Mouse (Mus musculus): ENCODE results near the gene Tex52. TPM values are rescaled to one million over a fixed set of nuclear protein-coding genes. Genes with fewer than 3 reads are reported as not detected.

Gene Tex52
- total and polyA plus RNA-seq, 3 experiments: 0.07 TPM; not detected in 2

- Histone ChIP-seq H3K4me3 (ENCODE audit: control insufficient read depth in 1 of 2, insufficient read depth in 1 of 2, low read depth in 2 of 2, low read length in 2 of 2) (peak within 1 kb of the TSS; percentile 68 to 70), H3K9me3 (replicated peaks; ENCODE audit: insufficient read depth, low read length) (no peaks in the 10 kb centered on the region; the same call in 1 of the 2 replicates), H3K36me3 (ENCODE audit: control insufficient read depth in 1 of 2, insufficient read depth in 2 of 2, low read length in 2 of 2) (peaks cover 6 to 10% of the 10 kb centered on the region in 2 experiments; a peak in 2 of 4 replicates), H3K9ac (ENCODE audit: control insufficient read depth, low read depth, low read length, poor library complexity, severe bottlenecking) (peak within 1 kb of the TSS; percentile 86), H3K27ac (ENCODE audit: control insufficient read depth, low read depth, low read length) (peak within 1 kb of the TSS; percentile 98), H3K4me1 (ENCODE audit: control insufficient read depth in 1 of 2, insufficient read depth in 2 of 2, low read length in 2 of 2) (peaks cover 5 to 6% of the 10 kb centered on the region in 2 experiments), H3K27me3 (ENCODE audit: control insufficient read depth in 1 of 2, insufficient read depth in 2 of 2, low read length in 2 of 2) (no peaks in the 10 kb centered on the region), H3K79me2 (ENCODE audit: control insufficient read depth, insufficient read depth, low read length, poor library complexity) (peaks cover 1% of the 10 kb centered on the region; the same call in 1 of the 2 replicates)
- peak; percentile 98 for DNase-seq (ENCODE audit: low read depth, low spot score)
- 0 out of 2 replicates have a peak, but pooled peaks have one; percentile 83 for TF ChIP-seq CHD1 (IDR thresholded peaks at IDR 0.05; ENCODE audit: low read depth, low read length)
- TF ChIP-seq ZNF384 (IDR thresholded peaks at IDR 0.05; ENCODE audit: low read depth, low read length): no peak
- TF ChIP-seq MAZ (IDR thresholded peaks at IDR 0.05; ENCODE audit: low read depth, low read length): 0 out of 2 replicates have a peak, but pooled peaks have one; percentile 18
- TF ChIP-seq USF1 (IDR thresholded peaks at IDR 0.05; ENCODE audit: low read depth, low read length): no peak
- TF ChIP-seq POLR2A (IDR thresholded peaks at IDR 0.05; ENCODE audit: control insufficient read depth in 1 of 2, insufficient read depth in 1 of 2, low read depth in 1 of 2, low read length in 2 of 2, poor library complexity in 1 of 2): peak; percentile 77 to 91
- no peak for TF ChIP-seq TAL1 (IDR thresholded peaks at IDR 0.05; ENCODE audit: low read length)
- TF ChIP-seq MYB (IDR thresholded peaks at IDR 0.05; ENCODE audit: low read depth, low read length): no peak
- TF ChIP-seq MAX (IDR thresholded peaks at IDR 0.05; ENCODE audit: low read length): peak; percentile 90
- TF ChIP-seq ZMIZ1 (IDR thresholded peaks at IDR 0.05; ENCODE audit: low read depth, low read length): peak; percentile 93
- peak; percentile 97 for TF ChIP-seq POLR2AphosphoS2 (IDR thresholded peaks at IDR 0.05; ENCODE audit: low read length)
- peak; percentile 51; the same call in 1 of the 2 replicates for TF ChIP-seq TCF12 (IDR thresholded peaks at IDR 0.05; ENCODE audit: low read depth, low read length)
- peak; percentile 93 for TF ChIP-seq NELFE (IDR thresholded peaks at IDR 0.05; ENCODE audit: low read depth, low read length)
- no peak for TF ChIP-seq CTCF (IDR thresholded peaks at IDR 0.05 in 2 of 3, conservative IDR thresholded peaks at IDR 0.05 in 1 of 3; ENCODE audit: control insufficient read depth in 1 of 3, insufficient read depth in 1 of 3, low read depth in 2 of 3, low read length in 3 of 3, poor library complexity in 1 of 3, severe bottlenecking in 1 of 3)
- TF ChIP-seq HCFC1 (IDR thresholded peaks at IDR 0.05; ENCODE audit: low read depth, low read length): peak; percentile 75
- TF ChIP-seq ETS1 (IDR thresholded peaks at IDR 0.05; ENCODE audit: low read depth, low read length): peak; percentile 43
- TF ChIP-seq MYC (IDR thresholded peaks at IDR 0.05; ENCODE audit: low read depth, low read length): peak; percentile 95
- TF ChIP-seq RCOR1 (IDR thresholded peaks at IDR 0.05; ENCODE audit: low read depth, low read length): no peak
- peak; percentile 69 for TF ChIP-seq ELF1 (IDR thresholded peaks at IDR 0.05; ENCODE audit: low read depth, low read length)
- no peak for TF ChIP-seq ZKSCAN1 (IDR thresholded peaks at IDR 0.05; ENCODE audit: low read depth, low read length)
- TF ChIP-seq USF2 (IDR thresholded peaks at IDR 0.05; ENCODE audit: borderline replicate concordance in 1 of 2, insufficient read depth in 1 of 2, low read depth in 1 of 2, low read length in 2 of 2): no peak
- TF ChIP-seq POLR2AphosphoS5 (IDR thresholded peaks at IDR 0.05; ENCODE audit: borderline replicate concordance, low read depth, low read length): 0 out of 2 replicates have a peak, but pooled peaks have one; percentile 44
- TF ChIP-seq ZC3H11A (IDR thresholded peaks at IDR 0.05; ENCODE audit: low read depth, low read length): no peak
- TF ChIP-seq RAD21 (IDR thresholded peaks at IDR 0.05; ENCODE audit: low read depth, low read length): no peak
- TF ChIP-seq NRF1 (IDR thresholded peaks at IDR 0.05; ENCODE audit: insufficient read depth, low read depth, low read length, poor library complexity, severe bottlenecking): peak; percentile 89
- peak; percentile 71; the same call in 1 of the 2 replicates for TF ChIP-seq E2F4 (IDR thresholded peaks at IDR 0.05; ENCODE audit: borderline replicate concordance, low read depth, low read length)
- no peak for TF ChIP-seq SMC3 (IDR thresholded peaks at IDR 0.05; ENCODE audit: low read depth, low read length)
- no peak for TF ChIP-seq MEF2A (IDR thresholded peaks at IDR 0.05; ENCODE audit: extremely low read depth, insufficient replicate concordance, low read depth, low read length, poor library complexity, severe bottlenecking)
- peak; percentile 67 for TF ChIP-seq MXI1 (IDR thresholded peaks at IDR 0.05; ENCODE audit: low read depth, low read length)
- peak in 1 of 2 experiments; percentile 22; a peak in 2 of 4 replicates for TF ChIP-seq EP300 (IDR thresholded peaks at IDR 0.05; ENCODE audit: low read depth in 1 of 2, low read length in 2 of 2)
- TF ChIP-seq GATA1 (IDR thresholded peaks at IDR 0.05; ENCODE audit: low read depth, low read length): 0 out of 2 replicates have a peak, but pooled peaks have one; percentile 2
- peak; percentile 85 for TF ChIP-seq TBP (IDR thresholded peaks at IDR 0.05; ENCODE audit: low read depth, low read length)
- no peak for TF ChIP-seq BHLHE40 (IDR thresholded peaks at IDR 0.05; ENCODE audit: borderline replicate concordance, low read depth, low read length)
- no peak for TF ChIP-seq JUND (IDR thresholded peaks at IDR 0.05; ENCODE audit: low read depth, low read length)
- no peak; the same call in 1 of the 2 replicates for TF ChIP-seq CHD2 (IDR thresholded peaks at IDR 0.05; ENCODE audit: low read length)
- TF ChIP-seq SIN3A (IDR thresholded peaks at IDR 0.05; ENCODE audit: low read length): peak; percentile 76
- TF ChIP-seq GABPA (IDR thresholded peaks at IDR 0.05; ENCODE audit: low read depth, low read length): no peak
These were observed 49.2 kb downstream of the Tex52 start, which contains the start of gene Itfg2 for GRCm38 (mm10) chr6:128424269-128425019. Gene Itfg2, minus strand, starts transcription at chr6:128424931.
